Mouse (Mus musculus) embryonic facial prominence, embryonic 11.5 days (tissue): Measurements from ENCODE around the gene Mrpl43. TPM values are rescaled to one million over a fixed set of nuclear protein-coding genes. Genes with fewer than 3 reads are reported as not detected.

Experiments used
- ATAC-seq: fragments of 200-750 bp; cut with Nextera tagmentation; replicated peaks from 2 replicates; pipeline ENCODE4 v1.8.0; 2017; ENCODE audit warnings: low read depth; ENCODE audit not compliant: insufficient number of reproducible peaks, low FRiP score, low TSS enrichment
- DNase-seq: peaks from one replicate; pipeline ENCODE4 v3.0.0-alpha.2; 2015; ENCODE audit warnings: low spot score
- H3K27ac ChIP-seq: fragments of 300-500 bp; sonication (generic); replicated peaks from 2 replicates; pipeline ENCODE4 v1.5.1; 2014; ENCODE audit warnings: mild to moderate bottlenecking, low read depth, low read length, control low read depth
- H3K27me3 ChIP-seq: fragments of 300-500 bp; sonication (generic); 2 replicates; pipeline ENCODE4 v1.6.1; 2014; ENCODE audit warnings: mild to moderate bottlenecking, low read length, moderate library complexity, mixed read lengths; ENCODE audit not compliant: control insufficient read depth, insufficient read depth
- H3K36me3 ChIP-seq: fragments of 300-500 bp; sonication (generic); replicated peaks from 2 replicates; pipeline ENCODE4 v1.6.1; 2014; ENCODE audit warnings: low read depth, mild to moderate bottlenecking, low read length, moderate library complexity, mixed read lengths; ENCODE audit not compliant: control insufficient read depth, insufficient read depth
- H3K4me1 ChIP-seq: fragments of 300-500 bp; sonication (generic); 2 replicates; pipeline ENCODE4 v1.6.1; 2014; ENCODE audit warnings: low read length, mixed read lengths; ENCODE audit not compliant: control insufficient read depth, insufficient read depth
- H3K4me2 ChIP-seq: fragments of 300-500 bp; sonication (generic); 2 replicates; pipeline ENCODE4 v1.6.1; 2014; ENCODE audit warnings: low read depth, mild to moderate bottlenecking, control low read depth, low read length, moderate library complexity
- H3K4me3 ChIP-seq: fragments of 300-500 bp; sonication (generic); 2 replicates; pipeline ENCODE4 v1.5.1; 2014; ENCODE audit warnings: low read depth, low read length, control low read depth
- H3K9ac ChIP-seq: fragments of 300-500 bp; sonication (generic); replicated peaks from 2 replicates; pipeline ENCODE4 v1.6.1; 2014; ENCODE audit warnings: mild to moderate bottlenecking, control low read depth, low read length
- H3K9me3 ChIP-seq: fragments of 300-500 bp; sonication (generic); replicated peaks from 2 replicates; pipeline ENCODE4 v1.6.1; 2016; ENCODE audit warnings: mild to moderate bottlenecking, low read length, inconsistent platforms, mixed read lengths; ENCODE audit not compliant: control insufficient read depth
- WGBS: fragments of 180-500 bp; shearing (Covaris S2); extraction: QIAGEN DNeasy Blood & Tissue Kit; methylation state at CpG from one replicate; pipeline ENCODE4 v1.1.7; 2014; 5-methylcytosine and 5-hydroxymethylcytosine counted together
- polyA plus RNA-seq: library from polyadenylated mRNA; unstranded; fragments of >200 nt; fragmentation: Nextera tagmentation; extraction: Ambion mirVana; gene quantifications from 2 replicates; pipeline ENCODE4 v1.2.1, GENCODE M21; 2014

Gene Mrpl43
- polyA plus RNA-seq, 1 experiment from 2014 or later, result 62.9 TPM

- WGBS, result 48% methylated on average over 17 of the region's 17 CpGs
- H3K9ac ChIP-seq, result no peak overlapping the region
- no peak overlapping the region for H3K4me2 ChIP-seq
- H3K4me3 ChIP-seq, result no peak overlapping the region
- H3K36me3 ChIP-seq, result peaks cover 5% of the 10 kb centered on the region; the same call in 1 of the 2 replicates
- DNase-seq, result no peak
- ATAC-seq, result no peak
- no peaks in the 10 kb centered on the region for H3K27me3 ChIP-seq
- no peaks in the 10 kb centered on the region for H3K9me3 ChIP-seq
- H3K4me1 ChIP-seq, result no peaks in the 10 kb centered on the region; the same call in 1 of the 2 replicates
- no peak overlapping the region for H3K27ac ChIP-seq
These were observed 26.5 kb upstream of the Mrpl43 start for GRCm38 (mm10) chr19:45032570-45033332.

- ATAC-seq, result 0 out of 2 replicates have a peak, but pooled peaks have one; percentile 12
- no peak overlapping the region for H3K4me2 ChIP-seq
- H3K36me3 ChIP-seq, result peaks cover 8% of the 10 kb centered on the region; the same call in 1 of the 2 replicates
- H3K9ac ChIP-seq, result no peak overlapping the region
- 21% methylated on average over 4 of the region's 4 CpGs for WGBS
- H3K4me1 ChIP-seq, result no peaks in the 10 kb centered on the region; the same call in 1 of the 2 replicates
- peak; percentile 91 for DNase-seq
- H3K27ac ChIP-seq, result no peak overlapping the region
- no peak overlapping the region for H3K4me3 ChIP-seq
- no peaks in the 10 kb centered on the region for H3K27me3 ChIP-seq
- no peaks in the 10 kb centered on the region for H3K9me3 ChIP-seq
These were observed 25.5 kb upstream of the Mrpl43 start for GRCm38 (mm10) chr19:45031780-45032179.

GRCm38 (mm10) chr19:45030746-45031693, 24.8 kb upstream of the Mrpl43 start:
- Histone ChIP-seq H3K9me3 (no peaks in the 10 kb centered on the region), H3K4me1 (no peaks in the 10 kb centered on the region; the same call in 1 of the 2 replicates), H3K36me3 (peaks cover 15% of the 10 kb centered on the region), H3K4me3 (no peak overlapping the region), H3K4me2 (no peak overlapping the region), H3K27me3 (no peaks in the 10 kb centered on the region), H3K9ac (no peak overlapping the region), H3K27ac (no peak overlapping the region)
- DNase-seq (peak; percentile 94), ATAC-seq (no peak)
- WGBS, result 42% methylated on average over 20 of the region's 20 CpGs

GRCm38 (mm10) chr19:45030111-45030510, 23.9 kb upstream of the Mrpl43 start:
- Histone ChIP-seq H3K4me1 (no peaks in the 10 kb centered on the region; the same call in 1 of the 2 replicates), H3K4me3 (no peak overlapping the region), H3K36me3 (peaks cover 17% of the 10 kb centered on the region), H3K27me3 (no peaks in the 10 kb centered on the region), H3K9ac (no peak overlapping the region), H3K4me2 (no peak overlapping the region), H3K27ac (no peak overlapping the region), H3K9me3 (no peaks in the 10 kb centered on the region)
- ATAC-seq (no peak), DNase-seq (peak; percentile 72)
- WGBS, result 33% methylated on average over 8 of the region's 8 CpGs

GRCm38 (mm10) chr19:45029571-45029970, 23.3 kb upstream of the Mrpl43 start:
- H3K9ac ChIP-seq, result no peak overlapping the region
- H3K4me1 ChIP-seq, result no peaks in the 10 kb centered on the region; the same call in 1 of the 2 replicates
- H3K9me3 ChIP-seq, result no peaks in the 10 kb centered on the region
- DNase-seq, result no peak
- H3K36me3 ChIP-seq, result peaks cover 17% of the 10 kb centered on the region
- H3K27ac ChIP-seq, result no peak overlapping the region
- WGBS, result 51% methylated on average over 9 of the region's 9 CpGs
- H3K4me3 ChIP-seq, result no peak overlapping the region
- no peak overlapping the region for H3K4me2 ChIP-seq
- no peak for ATAC-seq
- no peaks in the 10 kb centered on the region for H3K27me3 ChIP-seq

GRCm38 (mm10) chr19:45028746-45029145, 22.5 kb upstream of the Mrpl43 start:
- H3K4me1 ChIP-seq, result no peaks in the 10 kb centered on the region; the same call in none of the 2 replicates
- ATAC-seq, result no peak
- no peak overlapping the region for H3K9ac ChIP-seq
- H3K27ac ChIP-seq, result no peak overlapping the region
- no peaks in the 10 kb centered on the region for H3K9me3 ChIP-seq
- peaks cover 20% of the 10 kb centered on the region for H3K36me3 ChIP-seq
- DNase-seq, result no peak
- H3K4me2 ChIP-seq, result no peak overlapping the region
- 60% methylated on average over 19 of the region's 19 CpGs for WGBS
- no peak overlapping the region for H3K4me3 ChIP-seq
- H3K27me3 ChIP-seq, result no peaks in the 10 kb centered on the region

GRCm38 (mm10) chr19:45027848-45028247, 21.6 kb upstream of the Mrpl43 start:
- H3K27me3 ChIP-seq, result no peaks in the 10 kb centered on the region
- no peak for ATAC-seq
- H3K9ac ChIP-seq, result no peak overlapping the region
- no peak overlapping the region for H3K27ac ChIP-seq
- H3K4me3 ChIP-seq, result no peak overlapping the region
- peaks cover 2% of the 10 kb centered on the region for H3K4me1 ChIP-seq
- WGBS, result 67% methylated on average over 6 of the region's 6 CpGs
- no peaks in the 10 kb centered on the region for H3K9me3 ChIP-seq
- H3K36me3 ChIP-seq, result peaks cover 23% of the 10 kb centered on the region
- no peak overlapping the region for H3K4me2 ChIP-seq
- no peak for DNase-seq
